Mouse (Mus musculus) midbrain, embryonic 16.5 days (tissue): Measurements from ENCODE around the gene Gdf15. TPM values are rescaled to one million over a fixed set of nuclear protein-coding genes. Genes with fewer than 3 reads are reported as not detected.
A peak's percentile ranks its signal among the peaks of the same experiment; 100 is the strongest.

Experiments
- ATAC-seq: fragments of 200-750 bp; cut with Nextera tagmentation; 2 replicates; pipeline ENCODE4 v1.8.0; 2017; ENCODE audit warnings: moderate TSS enrichment
- H3K27ac ChIP-seq: fragments of 300-500 bp; sonication (generic); 2 replicates; pipeline ENCODE4 v1.5.1; 2014; ENCODE audit warnings: mild to moderate bottlenecking, low read length, mixed read lengths
- H3K27me3 ChIP-seq: fragments of 300-500 bp; sonication (generic); 2 replicates; pipeline ENCODE4 v1.6.1; 2014; ENCODE audit warnings: low read depth, low read length, mixed read lengths; ENCODE audit not compliant: control insufficient read depth, insufficient read depth
- H3K36me3 ChIP-seq: fragments of 300-500 bp; sonication (generic); 2 replicates; pipeline ENCODE4 v1.6.1; 2014; ENCODE audit warnings: mild to moderate bottlenecking, low read length, moderate library complexity, mixed read lengths; ENCODE audit not compliant: control insufficient read depth, insufficient read depth
- H3K4me1 ChIP-seq: fragments of 300-500 bp; sonication (generic); 2 replicates; pipeline ENCODE4 v1.6.1; 2014; ENCODE audit warnings: mild to moderate bottlenecking, low read length, mixed read lengths; ENCODE audit not compliant: control insufficient read depth, insufficient read depth
- H3K4me2 ChIP-seq: fragments of 300-500 bp; sonication (generic); 2 replicates; pipeline ENCODE4 v1.6.1; 2014; ENCODE audit warnings: mild to moderate bottlenecking, low read length, mixed read lengths
- H3K4me3 ChIP-seq: fragments of 300-500 bp; sonication (generic); 2 replicates; pipeline ENCODE4 v1.5.1; 2014; ENCODE audit warnings: low read depth, mild to moderate bottlenecking, low read length, moderate library complexity, mixed read lengths
- H3K9ac ChIP-seq: fragments of 300-500 bp; sonication (generic); 2 replicates; pipeline ENCODE4 v1.6.1; 2014; ENCODE audit warnings: low read depth, low read length, mixed read lengths
- H3K9me3 ChIP-seq: fragments of 300-500 bp; sonication (generic); replicated peaks from 2 replicates; pipeline ENCODE4 v1.6.1; 2014; ENCODE audit warnings: mild to moderate bottlenecking, low read length, mixed read lengths; ENCODE audit not compliant: control insufficient read depth, poor library complexity, severe bottlenecking
- WGBS: fragments of 180-500 bp; shearing (Covaris S2); extraction: QIAGEN DNeasy Blood & Tissue Kit; methylation state at CpG from one replicate; pipeline ENCODE4 v1.1.7; 2014; 5-methylcytosine and 5-hydroxymethylcytosine counted together
- polyA plus RNA-seq: library from polyadenylated mRNA; unstranded; fragments of >200 nt; fragmentation: Nextera tagmentation; extraction: Ambion mirVana; gene quantifications from 2 replicates; pipeline ENCODE4 v1.2.1, GENCODE M21; 2015

Gene Gdf15
- polyA plus RNA-seq, 1 experiment from 2014 or later: 0.39 TPM

DNA sequence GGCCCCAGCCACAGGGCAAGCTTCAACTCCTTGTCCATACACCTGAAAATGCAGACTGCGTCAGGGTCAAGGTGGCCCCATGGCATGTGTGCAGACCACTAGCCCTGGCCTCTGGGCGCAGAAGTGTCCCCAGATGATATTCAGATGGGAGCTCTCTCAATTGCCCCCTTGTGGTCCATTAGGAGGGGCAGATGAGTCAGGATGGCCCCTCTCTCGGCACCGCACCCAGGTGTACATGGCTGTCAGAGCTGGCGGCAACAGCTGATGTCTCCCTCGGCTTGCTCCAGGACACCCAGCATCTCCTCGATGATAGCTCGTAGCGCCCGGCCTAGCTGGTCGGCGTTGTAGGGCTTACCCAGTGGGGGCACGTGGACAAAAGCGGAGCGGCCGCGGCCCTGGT lies 18.1 kb upstream of the Gdf15 start:
- Histone ChIP-seq H3K4me3 (no peak overlapping the region), H3K9ac (no peak overlapping the region), H3K9me3 (no peaks in the 10 kb centered on the region), H3K36me3 (peaks cover 10% of the 10 kb centered on the region), H3K4me1 (peaks cover 4% of the 10 kb centered on the region; the same call in 1 of the 2 replicates), H3K27me3 (no peaks in the 10 kb centered on the region), H3K27ac (no peak overlapping the region), H3K4me2 (no peak overlapping the region)
- WGBS: 94% methylated on average over 17 of the region's 17 CpGs
- no peak for ATAC-seq

DNA sequence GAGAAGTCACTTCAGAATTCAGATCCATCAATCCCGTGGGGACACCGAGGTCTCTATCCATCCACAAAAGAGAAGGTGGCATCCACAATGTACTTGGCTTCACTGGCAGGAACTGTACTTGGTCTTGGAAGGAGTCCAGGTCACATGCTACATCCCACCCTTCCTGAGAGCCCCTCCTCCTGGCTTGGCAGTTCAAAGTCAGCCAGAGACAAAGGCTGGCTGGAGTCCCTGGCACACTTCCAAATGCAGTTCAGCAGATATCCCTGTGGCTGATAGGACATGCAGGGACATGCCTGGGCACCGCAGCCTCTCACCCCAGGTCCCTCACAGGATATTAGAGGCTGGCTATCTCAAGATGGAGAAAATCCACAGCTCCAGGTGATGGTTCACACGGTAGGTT lies 17.1 kb upstream of the Gdf15 start:
- H3K9me3 ChIP-seq: no peaks in the 10 kb centered on the region
- 59% methylated on average over 4 of the region's 4 CpGs for WGBS
- no peak overlapping the region for H3K27ac ChIP-seq
- peaks cover 4% of the 10 kb centered on the region; the same call in 1 of the 2 replicates for H3K4me1 ChIP-seq
- peaks cover 10% of the 10 kb centered on the region for H3K36me3 ChIP-seq
- peak; percentile 46 for ATAC-seq
- H3K4me3 ChIP-seq: no peak overlapping the region
- no peak overlapping the region for H3K4me2 ChIP-seq
- H3K9ac ChIP-seq: no peak overlapping the region
- H3K27me3 ChIP-seq: no peaks in the 10 kb centered on the region

- WGBS: 71% methylated on average over 3 of the region's 3 CpGs
- Histone ChIP-seq H3K27ac (no peak overlapping the region), H3K27me3 (no peaks in the 10 kb centered on the region), H3K4me3 (no peak overlapping the region), H3K9ac (no peak overlapping the region), H3K4me2 (no peak overlapping the region), H3K9me3 (no peaks in the 10 kb centered on the region), H3K36me3 (peaks cover 10% of the 10 kb centered on the region), H3K4me1 (peaks cover 4% of the 10 kb centered on the region; the same call in 1 of the 2 replicates)
- ATAC-seq: 0 out of 2 replicates have a peak, but pooled peaks have one; percentile 6
Observed at GRCm38 (mm10) chr8:70648921-70649320, 16.7 kb upstream of the Gdf15 start.

DNA sequence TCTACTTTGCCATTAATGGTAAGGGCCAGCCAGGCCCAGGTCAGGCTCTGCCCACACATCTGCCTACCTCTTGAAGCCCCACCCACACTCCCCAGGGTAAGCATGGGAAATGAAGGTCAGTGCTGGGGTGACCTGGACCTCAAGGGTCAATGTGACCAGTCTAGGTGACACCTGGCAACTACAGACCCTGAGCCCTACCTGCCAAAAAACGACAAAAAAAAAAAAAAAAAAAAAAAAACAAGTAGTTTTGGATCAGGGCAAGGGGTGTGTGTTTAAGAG lies 15.8 kb upstream of the Gdf15 start:
- Histone ChIP-seq H3K27ac (no peak overlapping the region), H3K4me2 (no peak overlapping the region), H3K9me3 (no peaks in the 10 kb centered on the region), H3K36me3 (peaks cover 10% of the 10 kb centered on the region), H3K9ac (no peak overlapping the region), H3K4me3 (no peak overlapping the region), H3K27me3 (no peaks in the 10 kb centered on the region), H3K4me1 (peaks cover 4% of the 10 kb centered on the region; the same call in 1 of the 2 replicates)
- 56% methylated on average over 1 of the region's 1 CpGs for WGBS
- no peak for ATAC-seq

GRCm38 (mm10) chr8:70647343-70648163 lies 15.3 kb upstream of the Gdf15 start:
- Histone ChIP-seq H3K9me3 (no peaks in the 10 kb centered on the region), H3K4me3 (no peak overlapping the region), H3K36me3 (peaks cover 10% of the 10 kb centered on the region), H3K27ac (no peak overlapping the region), H3K4me1 (peaks cover 4% of the 10 kb centered on the region; the same call in 1 of the 2 replicates), H3K4me2 (no peak overlapping the region), H3K9ac (no peak overlapping the region; the same call in 1 of the 2 replicates), H3K27me3 (no peaks in the 10 kb centered on the region)
- 60% methylated on average over 8 of the region's 8 CpGs for WGBS
- ATAC-seq: no peak

DNA sequence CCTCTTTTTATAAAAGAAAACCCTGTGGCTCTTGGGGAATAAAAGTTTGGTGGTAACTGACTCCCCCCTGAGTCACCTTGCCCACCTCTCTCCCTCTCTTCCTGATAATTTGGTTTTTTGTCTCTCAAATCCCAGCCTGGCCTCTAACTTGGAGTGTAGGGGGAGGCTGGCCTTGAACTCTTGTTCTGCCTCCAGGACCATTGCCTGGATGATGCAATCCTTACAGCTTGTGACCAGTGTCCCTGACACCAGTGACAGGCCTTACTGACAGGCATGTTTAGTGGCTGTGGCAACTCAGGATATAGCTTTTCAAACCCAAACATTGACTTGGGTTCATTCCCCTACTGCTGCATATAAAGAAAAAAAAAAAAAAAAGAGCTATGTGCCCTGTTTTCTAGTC lies 14.5 kb upstream of the Gdf15 start:
- H3K9ac ChIP-seq: no peak overlapping the region
- H3K27me3 ChIP-seq: no peaks in the 10 kb centered on the region
- no peak overlapping the region for H3K27ac ChIP-seq
- peaks cover 4% of the 10 kb centered on the region; the same call in 1 of the 2 replicates for H3K4me1 ChIP-seq
- H3K36me3 ChIP-seq: peaks cover 10% of the 10 kb centered on the region
- H3K4me3 ChIP-seq: no peak overlapping the region
- ATAC-seq: no peak
- no peak overlapping the region for H3K4me2 ChIP-seq
- H3K9me3 ChIP-seq: no peaks in the 10 kb centered on the region

- Histone ChIP-seq H3K4me3 (no peak overlapping the region), H3K4me1 (peaks cover 4% of the 10 kb centered on the region; the same call in 1 of the 2 replicates), H3K36me3 (peaks cover 10% of the 10 kb centered on the region), H3K9ac (no peak overlapping the region), H3K9me3 (no peaks in the 10 kb centered on the region), H3K27ac (no peak overlapping the region), H3K27me3 (no peaks in the 10 kb centered on the region), H3K4me2 (no peak overlapping the region)
- WGBS: 66% methylated on average over 6 of the region's 6 CpGs
- ATAC-seq: no peak
Observed at GRCm38 (mm10) chr8:70646369-70646768, 14.1 kb upstream of the Gdf15 start.

DNA sequence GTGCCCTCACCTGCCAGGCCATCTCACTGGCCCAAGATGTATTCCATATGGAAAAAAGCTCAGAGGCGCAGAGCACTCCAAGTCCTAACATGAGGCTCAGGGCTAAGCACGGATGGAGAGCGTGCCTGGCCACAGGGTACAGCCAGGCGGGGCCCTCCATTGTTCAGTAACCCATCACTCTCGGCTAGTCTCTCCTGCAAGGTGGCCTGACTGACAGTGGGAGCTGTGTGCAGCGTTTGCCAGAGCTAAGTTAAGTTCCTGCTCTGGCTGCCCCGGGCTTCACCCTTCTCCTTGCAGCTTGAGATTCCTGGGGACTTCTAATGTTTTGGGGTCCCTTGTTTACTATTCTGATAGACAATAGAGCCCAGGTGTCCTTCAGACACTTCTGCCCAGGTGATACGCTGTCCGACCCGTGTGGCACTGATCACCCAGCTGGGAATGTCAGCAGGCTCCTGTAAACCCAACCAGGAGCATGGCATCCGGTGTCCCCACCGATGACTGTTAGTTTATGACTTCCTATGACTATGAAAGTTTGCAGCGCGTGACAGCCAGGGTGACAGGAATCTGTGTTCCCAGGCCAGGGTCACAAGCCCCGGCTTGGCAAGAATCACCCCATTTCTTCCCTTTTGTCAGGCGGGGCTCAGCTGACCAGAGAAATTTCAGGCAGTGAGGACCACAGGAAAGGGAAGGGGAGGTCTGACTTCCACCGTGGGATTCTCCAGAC lies 13.4 kb upstream of the Gdf15 start:
- no peak overlapping the region for H3K4me3 ChIP-seq
- H3K4me1 ChIP-seq: peaks cover 4% of the 10 kb centered on the region; the same call in 1 of the 2 replicates
- H3K27ac ChIP-seq: no peak overlapping the region
- H3K27me3 ChIP-seq: no peaks in the 10 kb centered on the region
- 59% methylated on average over 17 of the region's 17 CpGs for WGBS
- no peaks in the 10 kb centered on the region for H3K9me3 ChIP-seq
- no peak for ATAC-seq
- no peak overlapping the region for H3K9ac ChIP-seq
- H3K36me3 ChIP-seq: peaks cover 9% of the 10 kb centered on the region
- H3K4me2 ChIP-seq: no peak overlapping the region

DNA sequence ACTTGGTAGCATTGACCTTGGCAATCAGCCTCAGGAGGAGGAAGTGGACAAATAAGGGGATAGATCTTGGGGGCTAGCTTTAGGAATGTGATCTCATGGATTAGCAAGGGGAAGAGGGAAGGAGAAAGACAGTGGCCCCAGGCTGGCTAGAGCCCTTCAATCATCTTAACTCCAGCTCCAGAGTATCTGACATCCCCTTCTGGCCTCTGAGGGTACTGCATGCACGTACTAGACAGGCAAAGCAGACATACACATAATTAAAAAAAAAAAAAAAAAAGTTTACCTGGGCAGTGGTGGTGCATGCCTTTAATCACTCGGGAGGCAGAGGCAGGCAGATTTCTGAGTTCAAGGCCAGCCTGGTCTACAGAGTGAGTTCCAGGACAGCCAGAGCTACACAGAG lies 11.8 kb upstream of the Gdf15 start:
- Histone ChIP-seq H3K9me3 (no peaks in the 10 kb centered on the region), H3K27ac (no peak overlapping the region), H3K36me3 (no peaks in the 10 kb centered on the region), H3K4me2 (no peak overlapping the region), H3K27me3 (no peaks in the 10 kb centered on the region), H3K4me3 (no peak overlapping the region), H3K9ac (no peak overlapping the region), H3K4me1 (no peaks in the 10 kb centered on the region; the same call in 1 of the 2 replicates)
- 78% methylated on average over 2 of the region's 2 CpGs for WGBS
- ATAC-seq: no peak
